Mouse (Mus musculus) mesoderm, embryonic 11.5 days (tissue): ENCODE results near the gene Fars2.
"Not testable (repeated sequence)": the region's sequence is repeated elsewhere in the genome, so short reads cannot be mapped to it uniquely, and the experiment has no call there.

ENCODE experiments used
- DNase-seq: peaks from one replicate; pipeline ENCODE4 v3.0.0-alpha.2; 2012; ENCODE audit warnings: low read depth, low spot score

Gene Fars2

DNA sequence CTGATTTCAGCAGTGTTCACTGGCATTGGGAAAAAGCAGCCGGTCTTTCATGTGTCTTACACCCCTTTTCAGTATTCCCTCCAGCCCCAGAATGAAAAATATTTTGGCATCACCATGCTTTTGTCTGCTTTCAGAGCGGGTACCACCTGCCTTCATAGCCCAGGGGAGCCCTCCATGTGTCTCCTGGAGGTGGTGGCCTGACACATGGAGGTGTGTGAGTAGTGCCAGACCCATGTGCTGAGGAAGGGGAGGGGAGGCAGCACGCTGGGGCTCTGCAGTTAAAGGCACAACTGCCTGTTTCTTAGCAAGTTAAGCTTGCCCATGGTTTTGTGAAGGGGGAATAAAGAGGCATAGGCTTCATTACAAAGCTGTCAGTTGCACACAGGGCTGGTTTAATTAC is 176.3 kb downstream of the Fars2 start:
- no peak for DNase-seq

DNA sequence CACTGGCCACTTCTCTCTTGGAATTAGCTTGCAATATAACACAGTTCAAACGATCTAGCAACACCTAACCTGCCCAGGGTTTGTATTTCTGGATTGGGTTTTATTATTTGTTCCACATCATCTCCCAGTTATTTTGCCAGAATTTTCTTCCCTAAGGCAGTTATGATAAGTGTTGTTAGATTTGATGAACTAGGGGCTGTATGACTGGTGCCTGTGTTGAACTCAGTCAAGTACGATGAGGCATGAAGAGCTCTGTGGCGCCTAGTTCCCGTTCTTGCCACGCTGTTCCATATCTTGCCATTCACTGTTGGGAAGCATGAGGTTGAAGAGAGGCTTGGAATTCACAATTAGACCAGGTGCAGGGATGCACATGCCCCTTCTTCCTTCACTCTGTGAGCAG is 177.3 kb downstream of the Fars2 start:
- no peak for DNase-seq

DNA sequence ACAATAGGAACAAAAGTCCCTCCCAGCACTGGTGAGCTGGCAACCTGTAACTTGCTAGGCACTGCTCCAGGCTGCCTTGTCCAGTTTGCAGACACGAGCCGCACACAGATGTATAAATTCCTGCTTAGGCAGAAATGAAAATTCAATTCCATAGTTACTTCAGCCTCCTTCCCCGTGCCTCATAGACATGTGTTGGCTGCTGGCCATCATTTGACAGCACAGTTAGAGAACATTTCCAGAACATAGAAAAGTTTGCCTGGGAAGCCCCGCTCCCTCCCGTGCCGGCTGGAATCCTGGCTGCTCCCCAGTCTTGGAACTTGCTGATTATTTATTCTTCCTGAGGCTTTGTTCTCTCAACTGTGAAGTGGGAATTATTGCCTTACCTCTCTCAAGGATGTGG is 178.6 kb downstream of the Fars2 start:
- no peak for DNase-seq

DNA sequence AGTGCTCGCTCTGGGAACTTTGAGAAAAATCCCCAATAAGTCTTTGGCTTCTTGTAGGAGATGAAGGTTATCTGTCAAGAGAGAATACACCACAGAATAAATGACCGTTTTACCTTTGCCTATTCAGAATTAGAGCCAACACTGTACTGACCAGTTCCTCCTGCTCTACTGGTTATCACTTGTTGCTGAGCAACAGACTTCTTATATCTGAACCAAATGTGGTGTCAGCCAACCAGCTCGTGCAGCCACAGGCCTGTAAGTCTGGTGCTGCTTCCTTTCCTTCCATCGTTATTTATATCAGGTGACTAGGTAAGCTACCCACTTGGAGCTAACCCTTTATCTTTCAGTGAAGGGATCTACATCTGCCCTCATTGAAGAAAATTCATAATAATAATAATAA is 179.4 kb downstream of the Fars2 start:
- DNase-seq: no peak

DNA sequence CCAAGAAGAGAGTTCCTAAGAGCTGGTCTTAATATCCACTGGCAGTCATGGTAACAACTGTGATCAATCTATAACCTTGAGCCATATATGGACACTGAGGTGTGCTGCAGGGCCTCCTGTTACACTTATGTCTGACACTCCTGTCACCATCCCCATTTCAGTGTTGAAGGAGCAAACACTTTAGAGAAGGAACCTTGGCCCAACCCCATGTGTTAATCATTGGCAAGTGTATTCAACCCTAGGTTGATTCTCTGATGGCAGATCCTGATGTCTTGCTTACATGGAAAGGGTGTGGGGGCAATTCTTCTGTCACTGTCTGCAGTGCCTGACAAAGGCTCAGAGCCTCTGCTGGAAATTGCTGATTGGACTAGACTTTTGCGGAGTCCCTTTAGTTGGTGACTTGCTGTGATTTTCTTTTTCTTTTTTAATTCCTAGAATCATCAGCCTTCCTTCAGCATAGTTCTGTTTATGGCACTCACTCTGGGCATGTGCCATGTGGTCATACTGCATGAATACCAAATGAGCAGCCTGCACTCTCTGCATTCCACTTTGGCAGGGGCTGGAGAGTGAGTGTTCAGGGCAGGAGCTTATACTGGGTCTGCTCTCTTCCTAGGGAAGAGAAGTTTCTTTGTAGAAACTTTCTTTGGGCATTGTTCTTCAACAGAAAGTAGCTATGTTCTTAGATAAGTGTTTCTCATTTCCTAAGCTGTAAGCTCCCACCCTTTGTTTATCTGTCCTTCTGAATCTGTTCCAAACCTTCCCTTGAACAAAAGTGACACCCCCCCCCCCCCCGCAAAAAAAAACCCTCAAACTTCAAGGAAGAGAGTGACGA is 181.0 kb downstream of the Fars2 start:
- DNase-seq: no peak

DNA sequence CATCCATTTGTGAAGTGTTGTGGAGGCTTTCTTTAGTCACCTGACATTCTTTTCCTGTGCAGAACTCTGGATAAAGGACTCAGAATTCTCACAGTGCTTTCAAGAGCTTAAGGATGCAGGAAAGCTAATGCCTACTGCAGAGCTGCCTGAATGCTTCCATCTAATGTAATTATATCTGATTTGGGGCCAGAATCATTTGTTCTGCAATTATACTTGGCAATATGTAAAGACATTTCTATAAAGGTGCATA is 181.5 kb downstream of the Fars2 start:
- DNase-seq: no peak

DNA sequence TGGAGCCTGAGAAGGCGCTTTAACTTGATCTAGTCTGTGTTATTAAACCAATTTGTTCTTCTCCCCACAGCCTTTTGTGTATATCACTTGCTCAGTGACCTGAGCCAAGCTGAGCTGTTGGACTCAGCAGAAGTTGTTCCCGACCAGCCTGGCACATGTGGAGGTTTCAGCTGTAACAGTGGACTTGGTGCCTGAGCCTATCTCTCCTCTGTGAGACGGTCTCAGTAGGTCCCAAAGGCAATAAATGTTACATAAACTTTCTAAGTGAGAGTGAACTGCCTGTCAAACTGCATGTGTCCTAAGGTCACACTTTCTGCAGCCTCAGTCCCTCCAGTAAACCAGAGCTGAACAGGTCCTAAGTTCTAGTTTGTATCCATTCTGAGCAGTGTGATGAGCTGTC is 185.6 kb downstream of the Fars2 start:
- no peak for DNase-seq

DNA sequence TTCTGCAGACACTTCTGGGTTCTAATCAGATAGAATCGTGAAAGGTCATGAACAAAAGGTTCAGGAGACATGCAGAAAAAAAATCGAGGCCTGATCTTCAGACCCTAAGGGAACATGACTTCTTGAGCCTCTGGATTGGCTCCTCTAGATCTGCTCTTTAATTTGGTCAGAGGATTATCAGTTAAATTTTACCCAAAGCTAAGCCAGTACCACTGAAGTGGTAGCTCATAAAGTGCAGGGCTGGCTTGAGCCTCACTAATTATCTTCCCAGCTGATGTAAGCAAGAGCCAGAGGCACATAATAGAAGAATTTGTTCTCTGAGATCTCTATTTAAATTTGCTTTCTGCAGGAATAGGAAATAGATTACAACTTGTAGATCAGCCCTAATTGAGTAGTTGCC is 188.1 kb downstream of the Fars2 start:
- DNase-seq: no peak

DNA sequence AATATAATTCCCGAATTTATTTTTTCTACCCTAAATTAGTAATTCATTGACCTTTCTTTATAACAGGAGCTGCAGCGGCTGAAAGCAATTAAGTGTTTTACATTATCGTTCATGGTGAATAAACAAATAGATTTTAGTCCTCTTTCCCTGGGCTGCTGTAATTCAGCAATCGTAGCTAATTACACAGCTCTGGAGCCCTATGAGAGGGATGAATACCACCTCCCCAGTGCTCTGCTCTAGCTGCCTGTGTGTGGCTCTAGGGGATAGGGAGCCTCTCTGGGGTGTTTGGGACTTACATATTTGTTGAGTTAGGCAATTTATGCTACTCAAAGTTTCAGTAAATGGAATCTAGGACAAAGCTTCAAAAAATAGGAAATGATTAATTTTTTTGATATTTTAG is 190.2 kb downstream of the Fars2 start:
- DNase-seq: no peak

DNA sequence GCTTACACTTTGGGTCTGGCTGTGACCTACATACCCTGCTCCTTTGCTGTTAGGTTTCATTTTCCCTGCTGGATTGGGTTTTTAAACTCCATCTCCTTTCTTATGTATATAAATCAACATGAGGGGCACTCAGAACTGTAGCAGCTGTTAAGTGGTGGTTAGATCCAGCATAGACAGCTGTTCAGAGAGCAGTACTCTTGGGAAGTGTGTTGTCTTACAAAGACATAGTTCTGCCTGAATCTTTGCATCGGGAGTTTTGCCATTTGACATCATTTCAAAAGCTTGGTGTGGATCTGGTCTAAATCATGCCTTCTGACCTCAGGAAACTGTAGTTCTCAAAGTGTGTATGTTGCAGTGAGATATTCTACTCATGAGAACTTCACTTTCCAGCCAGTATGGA is 191.9 kb downstream of the Fars2 start:
- DNase-seq: no peak

DNA sequence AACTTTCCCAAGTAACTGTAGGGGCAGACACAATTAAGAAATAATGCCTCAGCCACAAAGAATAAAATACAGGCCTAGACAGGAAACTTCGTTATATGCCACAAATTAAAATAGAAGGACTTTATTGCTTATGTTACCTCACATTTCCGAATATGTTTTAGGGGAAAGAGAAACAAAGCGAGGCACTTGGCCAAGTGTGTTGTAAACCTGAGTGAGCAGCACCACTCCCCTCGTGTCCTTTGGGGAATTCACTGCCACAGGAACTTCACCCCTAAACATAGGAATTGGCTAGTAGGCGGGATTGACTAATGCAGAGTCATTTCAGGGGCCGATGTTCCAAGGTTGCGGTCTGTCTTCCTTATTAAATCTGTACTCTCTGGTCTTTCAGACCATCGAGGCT is 197.0 kb downstream of the Fars2 start:
- no peak for DNase-seq

DNA sequence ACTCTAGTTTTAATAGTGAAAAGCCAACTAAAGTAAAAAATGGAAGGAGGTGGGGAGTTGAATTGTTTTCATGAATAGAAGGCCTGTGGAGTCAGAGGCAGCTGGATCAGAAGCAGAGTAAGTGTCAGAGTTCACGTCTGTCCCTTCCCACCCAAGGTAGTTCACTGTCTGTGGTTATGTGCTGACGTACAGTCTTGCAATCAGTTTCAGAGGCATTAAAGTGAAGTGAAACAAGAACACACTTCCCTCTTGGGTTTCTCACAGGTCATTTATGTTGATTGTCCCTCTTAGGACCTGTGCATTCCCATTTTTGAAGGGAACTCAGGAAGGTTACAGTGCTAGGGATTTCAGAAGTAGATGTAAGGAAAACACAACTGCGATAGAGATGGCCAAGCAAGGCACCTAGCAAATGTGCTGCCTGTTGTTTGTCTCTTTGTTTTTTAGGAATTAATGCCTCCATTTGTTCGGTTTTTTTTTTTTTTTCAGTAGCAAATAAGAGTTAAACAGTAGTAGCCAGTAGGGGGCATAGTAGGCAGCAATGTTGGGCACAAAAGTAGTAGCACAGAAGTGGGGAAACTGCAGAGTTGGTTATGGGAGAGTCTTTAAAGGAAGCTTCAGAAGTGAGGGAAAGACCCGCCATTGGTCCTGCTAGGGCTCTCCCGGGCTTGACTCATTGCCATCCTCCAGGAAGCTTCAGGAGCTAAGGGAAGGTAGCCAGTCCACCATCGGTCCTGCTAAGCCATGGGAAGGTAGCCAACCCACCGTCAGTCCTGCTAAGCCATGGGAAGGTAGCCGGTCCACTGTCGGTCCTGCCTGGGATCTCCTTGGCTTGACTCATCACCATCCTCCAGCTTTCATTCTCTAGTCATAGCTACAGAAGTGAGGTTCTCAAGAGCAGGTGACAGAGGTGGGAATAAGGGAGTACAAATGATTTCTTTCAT is 197.9 kb downstream of the Fars2 start:
- no peak for DNase-seq

DNA sequence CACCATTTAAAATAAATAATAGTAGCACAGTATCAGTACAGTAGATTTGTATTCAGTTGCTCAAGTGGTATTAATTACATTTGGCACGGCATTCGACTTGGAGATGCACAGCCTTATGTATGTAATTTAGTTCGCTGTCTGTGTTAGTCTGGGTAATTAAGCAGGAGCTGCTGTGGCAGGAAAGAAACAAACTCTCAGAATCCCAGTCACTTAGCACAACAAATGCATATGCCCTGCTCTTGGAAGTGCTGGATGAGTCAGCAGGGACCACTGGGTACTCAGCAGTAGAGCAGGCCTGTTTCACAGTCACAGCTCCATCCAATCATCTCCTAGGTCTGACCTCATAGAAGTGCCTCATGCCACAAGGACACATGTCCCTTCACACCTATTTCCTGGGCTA is 200.6 kb downstream of the Fars2 start:
- no peak for DNase-seq

DNA sequence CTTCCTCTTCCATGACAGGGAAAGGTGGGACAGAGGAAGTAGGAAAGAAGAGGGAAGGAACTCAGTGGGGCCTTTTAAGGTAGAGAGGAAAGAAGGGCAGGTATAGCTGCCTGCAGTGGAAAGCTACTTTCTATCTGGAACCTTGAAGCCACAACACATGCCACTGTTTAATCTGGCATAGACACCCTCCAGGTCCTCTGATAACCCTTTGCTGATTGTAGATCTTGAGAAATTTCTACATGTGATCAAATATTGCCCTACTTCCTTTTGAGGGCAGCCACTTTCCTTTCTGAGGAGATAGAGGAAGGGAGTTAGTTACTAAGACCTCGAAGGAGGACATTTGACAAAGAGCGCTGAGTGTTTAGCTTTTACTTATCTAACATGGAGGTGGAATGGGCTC is 207.4 kb downstream of the Fars2 start:
- no peak for DNase-seq

DNA sequence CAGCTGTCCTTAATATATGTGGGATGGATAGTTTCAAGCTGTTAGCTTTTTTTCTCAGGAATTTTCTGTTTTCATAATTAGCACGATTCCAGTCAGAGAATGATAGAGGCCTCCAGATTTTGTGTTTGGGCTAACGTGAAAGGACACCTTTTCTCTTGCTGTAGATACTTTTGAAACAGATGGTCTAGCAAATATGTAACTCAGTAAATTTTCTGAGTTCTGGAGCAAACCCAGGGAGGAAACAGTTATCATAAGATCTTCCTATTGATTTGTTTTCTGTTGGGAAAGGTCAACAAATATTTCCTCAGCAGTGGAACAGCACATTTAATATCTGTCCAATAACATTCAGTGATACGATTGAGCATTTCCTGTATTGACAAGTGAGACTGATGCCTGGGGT is 209.3 kb downstream of the Fars2 start:
- DNase-seq: no peak

DNA sequence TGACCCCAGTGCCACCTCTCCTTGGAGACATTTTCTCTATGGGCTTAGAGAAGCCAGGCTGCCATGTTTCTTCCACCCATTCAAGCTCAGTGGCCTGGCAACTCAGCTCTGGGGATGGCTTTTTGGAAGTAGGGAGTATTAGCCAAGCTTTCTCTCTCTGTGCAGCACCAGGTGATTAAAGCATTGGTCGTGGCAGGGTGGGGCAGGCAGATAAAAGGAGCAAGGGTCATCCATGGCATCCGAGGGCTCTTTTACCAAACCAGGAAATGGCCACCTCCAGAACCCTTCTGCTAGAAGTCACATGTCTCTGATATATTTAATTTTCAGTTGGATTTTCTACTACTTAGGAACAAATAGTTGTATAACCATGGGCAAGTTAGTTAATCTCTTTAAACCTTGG is 212.7 kb downstream of the Fars2 start:
- no peak for DNase-seq

DNA sequence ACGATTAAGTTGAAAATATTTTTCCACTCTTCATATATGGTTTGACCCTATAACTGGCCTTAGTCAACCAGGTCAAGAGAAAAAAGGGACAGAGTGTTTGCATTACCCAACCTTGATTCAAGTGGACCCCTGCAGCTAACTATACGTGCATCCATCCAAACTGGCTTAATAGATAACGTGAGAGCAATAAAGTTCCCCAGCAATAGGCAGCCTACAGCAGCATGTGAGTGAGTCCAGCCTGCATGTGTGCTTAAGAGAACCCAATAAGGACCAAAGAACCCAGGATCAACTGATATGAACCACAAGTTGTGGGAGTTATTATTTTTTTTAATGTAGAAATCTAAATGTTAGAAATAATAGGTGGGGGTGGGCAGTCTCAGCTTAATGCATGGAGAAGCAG is 213.3 kb downstream of the Fars2 start:
- DNase-seq: no peak

DNA sequence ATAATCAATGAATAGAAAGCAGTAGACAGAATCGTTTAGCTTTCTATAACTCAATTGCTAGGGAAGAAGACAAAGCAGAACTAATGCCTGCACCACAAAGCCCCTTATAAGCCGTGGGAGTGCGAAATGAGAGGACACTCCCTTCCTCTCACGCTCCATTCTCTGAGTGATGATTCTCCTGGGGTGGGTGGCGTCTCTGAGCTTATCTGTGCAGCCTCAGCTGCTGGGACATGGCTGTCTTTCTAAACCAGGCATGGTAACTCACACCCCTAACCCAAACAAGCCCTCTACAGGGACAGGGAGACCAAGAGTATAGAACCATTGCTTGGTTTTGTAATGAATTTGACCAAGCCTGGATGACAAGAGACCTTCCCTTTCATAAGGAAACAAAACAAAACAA is 217.5 kb downstream of the Fars2 start:
- DNase-seq: no peak

DNA sequence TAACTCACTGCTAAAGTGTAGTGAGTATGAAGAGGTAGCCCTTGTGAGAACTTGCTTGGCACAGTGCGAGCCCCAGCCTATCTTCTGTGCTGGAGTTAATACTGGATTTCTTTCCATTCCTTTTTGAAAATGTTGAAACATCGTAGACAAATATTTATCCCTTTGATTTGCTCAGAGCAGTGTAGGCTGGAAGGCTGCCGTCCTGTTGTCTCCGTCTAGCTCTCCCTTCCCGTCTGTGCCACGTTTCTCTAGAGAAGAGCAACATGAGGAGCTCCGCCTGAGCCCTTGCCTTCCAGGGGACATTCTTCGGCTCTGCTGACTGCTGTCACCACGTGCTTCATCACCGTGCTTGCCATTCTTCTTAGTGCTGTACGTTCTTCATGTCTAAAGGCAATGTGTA is 234.3 kb downstream of the Fars2 start:
- DNase-seq: no peak

DNA sequence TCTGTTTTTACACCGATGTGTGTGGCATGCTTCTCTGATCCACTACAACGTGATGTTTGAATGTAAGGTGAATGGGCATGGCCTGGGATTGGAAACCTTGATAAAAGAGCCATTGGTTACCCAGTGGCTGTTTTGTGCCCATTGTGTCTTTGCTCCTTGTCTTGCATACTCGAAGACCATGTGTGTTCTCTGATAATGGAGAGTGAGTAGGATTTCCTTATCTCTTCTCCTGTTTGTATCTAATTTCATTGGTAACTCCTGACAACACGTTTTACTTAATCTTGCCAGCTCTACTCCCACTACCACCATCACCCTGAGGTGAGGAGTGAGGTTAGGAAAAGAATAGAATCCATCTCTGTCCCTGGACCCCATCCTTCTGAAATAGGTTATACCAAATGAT is 240.3 kb downstream of the Fars2 start:
- DNase-seq: no peak

DNA sequence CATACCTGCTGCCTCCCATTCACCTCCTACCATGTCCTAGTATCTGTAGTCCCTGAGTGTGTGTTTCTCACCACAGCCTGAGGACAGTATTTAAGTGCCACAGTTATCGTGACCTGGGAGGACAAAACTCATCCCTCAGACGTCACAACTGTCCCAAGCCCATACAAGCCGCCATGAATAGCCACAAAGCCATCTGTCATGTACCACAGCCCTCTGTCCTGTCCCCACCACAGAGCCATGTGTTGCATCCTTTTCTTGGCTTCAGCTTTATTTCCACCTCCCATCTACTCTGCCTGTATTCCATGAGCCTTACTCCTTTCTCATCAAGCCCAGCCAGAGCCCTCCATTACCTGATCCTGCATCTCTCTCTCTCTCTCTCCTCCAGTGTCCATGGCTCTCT is 244.2 kb downstream of the Fars2 start:
- DNase-seq: no peak

DNA sequence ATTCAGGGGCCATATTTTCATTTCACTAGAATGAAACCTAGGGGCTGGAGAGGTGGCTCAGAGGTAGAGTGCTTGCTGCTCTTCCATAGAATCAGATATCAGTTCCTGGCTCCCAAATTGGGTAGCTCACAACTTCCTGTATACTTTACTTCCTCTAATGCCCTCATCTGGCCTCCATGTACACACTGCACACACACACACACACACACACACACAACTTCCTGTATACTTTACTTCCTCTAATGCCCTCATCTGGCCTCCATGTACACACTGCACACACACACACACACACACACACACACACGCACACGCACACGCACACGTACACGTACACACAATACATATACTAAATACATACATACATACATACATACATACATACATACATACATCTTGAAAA is 248.5 kb downstream of the Fars2 start:
- not testable (repeated sequence) for DNase-seq

DNA sequence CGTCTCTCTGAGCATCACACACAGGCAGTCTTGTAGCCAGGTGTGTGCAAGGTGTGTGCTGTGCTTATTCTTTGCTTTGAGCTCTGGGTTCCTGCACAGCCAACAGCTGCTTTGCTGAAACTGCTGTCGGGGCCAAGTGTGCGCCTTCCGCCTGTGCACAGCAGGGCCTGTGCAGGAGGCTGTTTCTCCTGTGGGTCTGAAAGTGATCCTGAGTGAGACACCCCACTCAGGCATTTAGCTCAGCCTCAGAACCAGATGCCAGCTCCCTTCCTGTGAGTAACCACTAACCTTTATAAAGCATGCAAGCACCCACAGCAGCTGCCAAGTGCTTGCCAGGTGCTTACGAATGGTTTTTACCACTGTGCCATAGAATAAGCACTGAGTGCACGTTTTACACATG is 249.1 kb downstream of the Fars2 start:
- no peak for DNase-seq
